Mouse (Mus musculus) stomach, embryonic 14.5 days (tissue): ENCODE measurements around the gene Trio. TPM values are rescaled to one million over a fixed set of nuclear protein-coding genes. Genes with fewer than 3 reads are reported as not detected.

Source experiments
- ATAC-seq: fragments of 200-750 bp; cut with Nextera tagmentation; 2 replicates; pipeline ENCODE4 v1.8.0; 2017; ENCODE audit warnings: low read depth, moderate TSS enrichment; ENCODE audit not compliant: insufficient number of reproducible peaks, insufficient read depth, low FRiP score
- H3K27ac ChIP-seq: fragments of 300-500 bp; sonication (generic); 2 replicates; pipeline ENCODE4 v1.5.1; 2014; ENCODE audit warnings: mild to moderate bottlenecking, low read length, moderate library complexity, mixed read lengths
- H3K27me3 ChIP-seq: fragments of 300-500 bp; sonication (generic); 2 replicates; pipeline ENCODE4 v1.6.1; 2014; ENCODE audit warnings: low read length, control low read depth, mixed read lengths; ENCODE audit not compliant: control insufficient read depth, insufficient read depth
- H3K36me3 ChIP-seq: fragments of 300-500 bp; sonication (generic); 2 replicates; pipeline ENCODE4 v1.6.1; 2014; ENCODE audit warnings: mild to moderate bottlenecking, control low read depth, low read length, moderate library complexity, mixed read lengths; ENCODE audit not compliant: control insufficient read depth, insufficient read depth
- H3K4me1 ChIP-seq: fragments of 300-500 bp; sonication (generic); 2 replicates; pipeline ENCODE4 v1.6.1; 2014; ENCODE audit warnings: low read length, control low read depth, mixed read lengths; ENCODE audit not compliant: control insufficient read depth, insufficient read depth
- H3K4me2 ChIP-seq: fragments of 300-500 bp; sonication (generic); replicated peaks from 2 replicates; pipeline ENCODE4 v1.6.1; 2014; ENCODE audit warnings: low read depth, low read length, control low read depth
- H3K4me3 ChIP-seq: fragments of 300-500 bp; sonication (generic); 2 replicates; pipeline ENCODE4 v1.5.1; 2014; ENCODE audit warnings: low read depth, low read length, control low read depth
- H3K9ac ChIP-seq: fragments of 300-500 bp; sonication (generic); replicated peaks from 2 replicates; pipeline ENCODE4 v1.6.1; 2014; ENCODE audit warnings: low read depth, mild to moderate bottlenecking, control low read depth, low read length, moderate library complexity, mixed read lengths
- H3K9me3 ChIP-seq: fragments of 300-500 bp; sonication (generic); 2 replicates; pipeline ENCODE4 v1.6.1; 2016; ENCODE audit warnings: low read depth, low read length, control low read depth; ENCODE audit not compliant: control insufficient read depth
- WGBS: fragments of 180-500 bp; shearing (Covaris S2); extraction: QIAGEN DNeasy Blood & Tissue Kit; methylation state at CpG from one replicate; pipeline ENCODE4 v1.1.7; 2014; 5-methylcytosine and 5-hydroxymethylcytosine counted together
- polyA plus RNA-seq: library from polyadenylated mRNA; unstranded; fragments of >200 nt; fragmentation: Nextera tagmentation; extraction: Ambion mirVana; gene quantifications from 2 replicates; pipeline ENCODE4 v1.2.1, GENCODE M21; 2014

Gene Trio
- polyA plus RNA-seq, 1 experiment from 2014 or later = 54.2 TPM

DNA sequence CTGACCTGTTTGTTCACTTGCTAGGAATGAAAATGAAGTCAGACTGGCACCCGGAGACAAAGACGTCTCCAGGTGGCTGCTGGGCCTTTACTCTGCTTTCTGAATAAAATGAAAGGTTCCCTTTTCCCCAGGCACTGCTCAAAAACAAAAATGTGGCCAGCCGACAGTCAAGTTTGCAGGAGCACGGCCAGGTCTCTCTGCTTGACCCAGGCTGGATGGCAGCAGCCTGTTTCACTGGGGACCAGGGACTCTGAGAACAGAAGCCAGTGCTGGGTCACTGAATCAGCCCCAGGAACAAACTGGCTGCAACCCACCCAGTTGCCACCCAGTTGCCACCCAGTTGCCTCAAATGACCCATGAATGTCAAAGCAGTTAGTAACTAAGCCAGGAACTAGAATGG is 159.2 kb downstream of the Trio start:
- Histone ChIP-seq H3K9ac (no peak overlapping the region), H3K4me3 (no peak overlapping the region), H3K4me2 (no peak overlapping the region), H3K9me3 (no peaks in the 10 kb centered on the region), H3K36me3 (peaks cover 26% of the 10 kb centered on the region), H3K27ac (no peak overlapping the region), H3K27me3 (no peaks in the 10 kb centered on the region), H3K4me1 (no peaks in the 10 kb centered on the region)
- ATAC-seq = no peak
- 82% methylated on average over 4 of the region's 4 CpGs for WGBS

- Histone ChIP-seq H3K27me3 (no peaks in the 10 kb centered on the region), H3K4me1 (no peaks in the 10 kb centered on the region), H3K27ac (no peak overlapping the region), H3K9me3 (no peaks in the 10 kb centered on the region), H3K4me3 (no peak overlapping the region), H3K4me2 (no peak overlapping the region), H3K36me3 (peaks cover 26% of the 10 kb centered on the region), H3K9ac (no peak overlapping the region)
- ATAC-seq = no peak
- WGBS = 76% methylated on average over 6 of the region's 6 CpGs
Measured at GRCm38 (mm10) chr15:27866053-27866452, 159.6 kb downstream of the Trio start.

DNA sequence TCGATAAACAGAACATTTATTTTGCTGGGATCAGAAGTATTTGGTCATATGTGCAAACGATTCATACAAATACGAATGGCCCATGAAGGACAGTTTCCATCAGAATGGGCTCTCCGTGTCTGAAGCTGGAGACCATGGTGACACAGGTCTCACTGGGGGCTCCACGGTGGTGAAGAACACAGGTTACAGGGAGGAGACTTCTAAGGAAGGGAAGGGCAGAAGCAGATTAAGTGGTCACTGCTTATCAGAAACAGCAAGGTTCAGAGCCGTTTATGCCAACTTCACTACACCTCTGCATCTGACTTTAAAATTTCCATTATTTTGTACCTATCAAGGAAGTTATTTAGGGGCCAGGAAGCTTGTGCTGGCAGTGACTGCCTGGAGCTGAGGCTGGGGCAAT is 161.3 kb downstream of the Trio start:
- Histone ChIP-seq H3K27me3 (no peaks in the 10 kb centered on the region), H3K9ac (no peak overlapping the region), H3K4me3 (no peak overlapping the region), H3K27ac (no peak overlapping the region), H3K9me3 (no peaks in the 10 kb centered on the region), H3K4me2 (no peak overlapping the region), H3K4me1 (no peaks in the 10 kb centered on the region), H3K36me3 (peaks cover 20% of the 10 kb centered on the region)
- 90% methylated on average over 6 of the region's 6 CpGs for WGBS
- no peak for ATAC-seq

DNA sequence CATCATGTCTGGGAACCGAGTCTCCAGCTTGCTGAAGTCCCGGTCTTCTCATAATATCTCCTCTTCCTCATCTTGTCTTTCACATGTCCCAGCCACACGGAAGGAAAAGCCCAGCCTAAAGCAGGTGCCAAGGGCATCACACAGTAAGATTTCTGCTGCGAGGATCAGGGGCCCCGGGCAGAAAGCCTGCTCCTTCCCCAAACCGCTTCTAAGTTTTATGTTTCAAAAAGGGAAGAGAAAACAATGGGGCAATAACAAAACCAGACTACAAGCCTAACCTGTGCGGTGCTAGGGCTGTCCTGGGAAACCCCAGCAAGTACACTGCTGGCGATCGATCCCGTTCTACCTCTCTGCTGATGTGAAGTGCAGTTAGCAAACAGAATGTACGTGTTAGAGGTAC is 162.7 kb downstream of the Trio start:
- no peak for ATAC-seq
- peaks cover 15% of the 10 kb centered on the region; the same call in 1 of the 2 replicates for H3K36me3 ChIP-seq
- H3K4me2 ChIP-seq = no peak overlapping the region
- H3K27ac ChIP-seq = no peak overlapping the region
- H3K9ac ChIP-seq = no peak overlapping the region
- H3K4me3 ChIP-seq = no peak overlapping the region
- H3K4me1 ChIP-seq = peaks cover 3% of the 10 kb centered on the region; the same call in 1 of the 2 replicates
- WGBS = 91% methylated on average over 11 of the region's 11 CpGs
- H3K9me3 ChIP-seq = no peaks in the 10 kb centered on the region
- no peaks in the 10 kb centered on the region for H3K27me3 ChIP-seq

- Histone ChIP-seq H3K27ac (no peak overlapping the region), H3K4me1 (peaks cover 3% of the 10 kb centered on the region; the same call in 1 of the 2 replicates), H3K4me2 (no peak overlapping the region), H3K9me3 (no peaks in the 10 kb centered on the region), H3K4me3 (no peak overlapping the region), H3K9ac (no peak overlapping the region), H3K36me3 (peaks cover 8% of the 10 kb centered on the region; the same call in 1 of the 2 replicates), H3K27me3 (no peaks in the 10 kb centered on the region)
- WGBS = 88% methylated on average over 14 of the region's 14 CpGs
- no peak for ATAC-seq
Measured at GRCm38 (mm10) chr15:27860439-27860838, 165.2 kb downstream of the Trio start.

DNA sequence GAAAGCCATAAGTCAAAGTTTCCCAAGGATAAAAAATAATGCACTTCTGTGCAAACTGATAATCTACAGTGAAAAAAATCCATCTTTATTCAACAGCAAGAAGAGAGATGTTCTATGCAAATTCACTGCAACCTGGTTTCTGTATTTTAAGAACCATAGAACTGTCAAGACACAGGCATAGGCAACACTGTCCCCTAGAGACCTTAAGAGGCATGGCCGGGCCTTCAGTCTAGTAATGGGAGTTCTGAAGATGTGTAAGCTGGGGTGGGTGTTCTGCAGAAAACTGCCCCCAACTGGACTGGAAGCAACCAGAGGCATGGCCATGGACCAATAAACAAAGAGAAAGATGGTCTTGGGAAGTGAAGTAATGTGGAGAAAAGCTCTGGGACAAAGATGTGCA is 166.1 kb downstream of the Trio start:
- no peak overlapping the region for H3K9ac ChIP-seq
- H3K4me2 ChIP-seq = no peak overlapping the region
- peaks cover 10% of the 10 kb centered on the region; the same call in 1 of the 2 replicates for H3K36me3 ChIP-seq
- no peak overlapping the region for H3K4me3 ChIP-seq
- 97% methylated on average over 1 of the region's 1 CpGs for WGBS
- no peak overlapping the region for H3K27ac ChIP-seq
- no peaks in the 10 kb centered on the region for H3K9me3 ChIP-seq
- no peaks in the 10 kb centered on the region for H3K27me3 ChIP-seq
- H3K4me1 ChIP-seq = peaks cover 3% of the 10 kb centered on the region; the same call in 1 of the 2 replicates
- ATAC-seq = no peak

- Histone ChIP-seq H3K27me3 (no peaks in the 10 kb centered on the region), H3K4me1 (peaks cover 3% of the 10 kb centered on the region; the same call in 1 of the 2 replicates), H3K4me2 (no peak overlapping the region), H3K9me3 (no peaks in the 10 kb centered on the region), H3K27ac (no peak overlapping the region), H3K9ac (no peak overlapping the region), H3K4me3 (no peak overlapping the region), H3K36me3 (peaks cover 14% of the 10 kb centered on the region)
- 55% methylated on average over 6 of the region's 6 CpGs for WGBS
- ATAC-seq = no peak
Measured at GRCm38 (mm10) chr15:27859115-27859514, 166.5 kb downstream of the Trio start.

- H3K9ac ChIP-seq = no peak overlapping the region
- no peaks in the 10 kb centered on the region for H3K9me3 ChIP-seq
- peaks cover 15% of the 10 kb centered on the region for H3K36me3 ChIP-seq
- no peak overlapping the region for H3K4me2 ChIP-seq
- peaks cover 3% of the 10 kb centered on the region; the same call in 1 of the 2 replicates for H3K4me1 ChIP-seq
- H3K27ac ChIP-seq = no peak overlapping the region
- no peak overlapping the region for H3K4me3 ChIP-seq
- no peaks in the 10 kb centered on the region for H3K27me3 ChIP-seq
- WGBS = 73% methylated on average over 7 of the region's 7 CpGs
- ATAC-seq = no peak
Measured at GRCm38 (mm10) chr15:27858179-27858819, 167.3 kb downstream of the Trio start.

DNA sequence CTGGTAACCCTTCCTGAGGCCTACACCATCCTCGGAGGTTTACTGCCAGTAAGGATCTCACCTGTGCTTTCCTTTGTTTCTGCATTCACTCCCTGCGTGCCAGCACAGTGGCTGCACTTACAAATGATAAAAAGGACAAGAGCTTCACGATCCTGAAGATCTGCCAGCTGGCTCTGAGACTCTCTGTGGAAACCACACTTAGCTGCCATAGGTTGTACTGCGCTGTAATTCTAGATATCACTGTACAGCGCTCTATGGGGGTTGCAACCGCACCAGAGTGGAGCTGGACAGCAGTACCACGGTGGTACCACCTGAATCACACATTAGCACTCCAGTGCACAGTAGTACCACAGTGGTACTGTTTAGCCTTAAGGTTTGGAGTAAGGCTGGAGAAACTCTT is 168.4 kb downstream of the Trio start:
- H3K27ac ChIP-seq = no peak overlapping the region
- H3K9me3 ChIP-seq = no peaks in the 10 kb centered on the region
- peaks cover 3% of the 10 kb centered on the region; the same call in 1 of the 2 replicates for H3K4me1 ChIP-seq
- ATAC-seq = no peak
- H3K27me3 ChIP-seq = no peaks in the 10 kb centered on the region
- 73% methylated on average over 7 of the region's 7 CpGs for WGBS
- no peak overlapping the region for H3K4me2 ChIP-seq
- no peak overlapping the region for H3K9ac ChIP-seq
- no peak overlapping the region for H3K4me3 ChIP-seq
- peaks cover 15% of the 10 kb centered on the region for H3K36me3 ChIP-seq
